Mouse (Mus musculus) forelimb bud, embryonic 11.5 days (tissue): ENCODE data around the gene Scn5a.
A peak's percentile ranks its signal among the peaks of the same experiment; 100 is the strongest.

Experiments
- DNase-seq: peaks from one replicate; pipeline ENCODE4 v3.0.0-alpha.2; 2012; ENCODE audit warnings: low read depth, low spot score

The Scn5a gene

DNA sequence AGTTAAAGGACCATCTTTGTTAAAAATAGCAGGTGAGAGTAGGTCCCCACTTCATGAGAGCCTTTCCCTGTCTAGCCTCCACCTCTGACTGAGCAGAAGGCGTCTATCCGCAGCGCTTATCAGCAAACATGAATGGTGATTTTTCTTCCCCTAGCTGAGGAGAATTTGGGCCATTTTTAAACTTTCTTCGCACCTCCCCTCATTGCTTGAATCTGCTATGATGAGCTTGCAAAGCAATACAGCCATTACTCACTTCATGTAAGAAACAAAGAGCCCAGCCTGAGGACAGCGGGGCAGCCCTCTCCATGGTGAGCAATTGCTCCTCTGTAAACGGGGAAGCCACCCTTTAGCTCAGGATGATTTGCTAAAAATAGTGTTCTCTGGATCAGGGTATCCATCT lies 14.0 kb downstream of the Scn5a start:
- DNase-seq: no peak

- DNase-seq: no peak
These were observed 15.2 kb downstream of the Scn5a start for GRCm38 (mm10) chr9:119563617-119564016.

DNA sequence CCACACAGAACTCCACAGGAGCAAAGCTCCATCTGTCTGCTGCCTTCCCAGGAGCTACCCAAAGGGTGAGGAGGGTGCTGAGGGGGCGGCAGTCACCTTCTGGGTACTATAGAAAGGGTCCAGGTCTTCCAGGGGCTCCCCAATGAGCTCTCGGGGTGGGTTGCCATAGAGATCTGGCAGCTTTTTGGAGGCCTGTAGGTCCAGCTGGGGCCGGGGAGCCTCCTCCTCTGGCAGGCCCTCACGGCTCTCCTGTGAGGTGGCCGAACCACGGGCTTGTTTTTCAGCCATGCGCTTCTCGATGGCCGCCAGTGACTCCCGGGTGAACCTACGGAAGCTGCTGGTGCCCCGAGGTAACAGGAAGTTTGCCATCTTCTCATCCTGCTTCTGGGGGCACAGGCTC lies 16.6 kb downstream of the Scn5a start:
- DNase-seq: no peak

- DNase-seq: no peak
These were observed 17.1 kb downstream of the Scn5a start for GRCm38 (mm10) chr9:119561746-119562145.

DNA sequence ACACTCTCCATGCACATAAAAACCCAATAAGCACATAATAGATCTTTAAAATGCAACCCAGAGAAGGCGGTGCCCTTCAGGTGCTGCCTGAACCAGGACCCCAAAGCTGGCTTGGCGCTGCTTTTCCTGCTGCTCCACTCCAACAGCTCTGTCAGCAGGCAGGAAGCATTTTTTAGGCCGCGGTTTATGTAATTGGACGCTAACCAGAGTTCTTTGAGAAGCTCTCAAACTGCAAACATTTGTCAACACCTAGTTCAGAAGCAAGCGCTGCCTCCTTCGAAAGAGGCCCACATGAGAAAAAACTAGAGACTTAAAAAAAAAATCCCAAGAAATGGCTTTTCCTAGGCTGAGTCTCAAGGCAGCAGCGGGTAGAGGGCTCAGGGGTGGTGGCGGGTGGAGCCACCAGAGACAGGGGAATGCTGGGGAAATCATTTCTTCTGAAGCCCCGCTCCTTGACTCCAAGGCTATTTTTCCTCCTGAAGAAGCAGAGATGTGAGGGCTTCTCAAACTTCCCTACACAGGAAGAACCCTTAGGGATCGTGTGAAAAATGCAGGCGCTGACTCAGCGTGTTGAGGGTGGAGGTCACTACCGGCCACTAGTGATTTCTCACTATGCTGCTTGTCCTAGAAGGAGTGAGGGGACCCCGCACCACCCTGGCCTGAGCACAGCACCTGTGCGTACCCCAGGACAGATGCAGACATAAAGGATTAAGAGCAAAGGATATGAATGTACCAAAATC lies 19.1 kb downstream of the Scn5a start:
- peak; percentile 24 for DNase-seq

GRCm38 (mm10) chr9:119558119-119558854 lies 20.5 kb downstream of the Scn5a start:
- peak; percentile 51 for DNase-seq

GRCm38 (mm10) chr9:119556043-119556442 lies 22.8 kb downstream of the Scn5a start:
- no peak for DNase-seq

DNA sequence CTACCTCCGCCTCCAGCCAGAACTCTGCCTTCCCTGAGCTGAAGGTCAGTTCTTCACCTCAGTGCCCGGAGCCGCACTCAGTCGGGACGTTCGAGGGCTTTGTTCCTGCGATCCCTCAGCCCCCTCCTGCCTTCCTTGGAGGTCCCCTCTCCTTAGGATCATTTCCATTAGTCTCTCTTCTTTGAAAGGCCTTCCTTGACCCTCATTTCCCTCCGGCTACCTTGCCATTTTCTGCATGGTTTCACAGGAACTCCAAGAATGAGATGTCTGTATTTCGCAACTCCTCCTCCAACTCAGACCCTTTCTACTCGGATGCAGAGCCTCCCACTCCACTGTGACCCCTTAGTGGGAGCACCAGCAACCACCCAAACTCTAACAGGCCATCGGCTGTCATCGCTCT lies 31.3 kb downstream of the Scn5a start:
- DNase-seq: no peak

DNA sequence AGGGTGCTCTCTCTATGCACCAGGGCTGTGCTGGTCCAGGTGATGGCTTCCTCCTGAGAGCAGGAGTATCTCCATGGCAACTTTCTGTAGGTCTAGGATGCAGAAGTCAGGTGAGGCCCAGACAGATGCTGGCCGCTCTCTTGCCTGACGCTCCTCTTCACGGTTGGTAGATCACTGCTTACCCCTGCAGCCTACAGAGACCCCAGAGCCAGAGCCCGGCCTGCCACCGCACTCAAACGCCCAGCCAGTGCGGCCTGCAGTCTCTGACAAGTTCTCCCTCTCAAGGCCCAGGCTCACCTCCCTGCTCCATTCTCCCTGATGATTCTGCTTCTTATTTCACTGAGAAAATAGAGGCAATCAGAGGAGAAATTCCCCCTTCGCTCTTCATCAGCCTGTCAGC lies 31.7 kb downstream of the Scn5a start:
- no peak for DNase-seq

- no peak for DNase-seq
These were observed 38.1 kb downstream of the Scn5a start for GRCm38 (mm10) chr9:119540726-119541125.

GRCm38 (mm10) chr9:119537823-119538222 lies 41.0 kb downstream of the Scn5a start:
- no peak for DNase-seq

GRCm38 (mm10) chr9:119531684-119532417 lies 47.0 kb downstream of the Scn5a start:
- no peak for DNase-seq

- DNase-seq: no peak
These were observed 54.3 kb downstream of the Scn5a start for GRCm38 (mm10) chr9:119524511-119524910.

DNA sequence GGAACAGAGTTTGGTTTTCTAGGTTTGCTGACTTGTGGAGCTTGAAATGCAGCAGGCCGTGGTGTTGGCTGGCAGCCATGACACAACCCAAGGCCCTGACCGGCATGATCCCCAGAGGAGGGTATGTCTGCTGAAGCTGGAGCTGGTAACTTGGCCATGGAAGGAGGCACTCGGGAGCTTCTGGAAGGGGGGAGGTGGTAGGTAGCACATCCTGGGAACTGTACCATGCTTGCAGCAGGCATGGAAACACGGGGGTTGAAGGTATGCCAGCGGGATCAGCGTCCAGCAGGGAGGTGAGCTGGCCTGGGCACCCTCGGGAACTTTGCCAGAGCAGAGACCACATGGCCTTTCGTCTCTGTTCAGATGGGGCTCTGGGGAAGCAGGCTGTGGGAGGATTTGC lies 55.5 kb downstream of the Scn5a start:
- no peak for DNase-seq

GRCm38 (mm10) chr9:119519116-119519515 lies 59.7 kb downstream of the Scn5a start:
- no peak for DNase-seq

- DNase-seq: no peak
These were observed 60.6 kb downstream of the Scn5a start for GRCm38 (mm10) chr9:119518177-119518576.

DNA sequence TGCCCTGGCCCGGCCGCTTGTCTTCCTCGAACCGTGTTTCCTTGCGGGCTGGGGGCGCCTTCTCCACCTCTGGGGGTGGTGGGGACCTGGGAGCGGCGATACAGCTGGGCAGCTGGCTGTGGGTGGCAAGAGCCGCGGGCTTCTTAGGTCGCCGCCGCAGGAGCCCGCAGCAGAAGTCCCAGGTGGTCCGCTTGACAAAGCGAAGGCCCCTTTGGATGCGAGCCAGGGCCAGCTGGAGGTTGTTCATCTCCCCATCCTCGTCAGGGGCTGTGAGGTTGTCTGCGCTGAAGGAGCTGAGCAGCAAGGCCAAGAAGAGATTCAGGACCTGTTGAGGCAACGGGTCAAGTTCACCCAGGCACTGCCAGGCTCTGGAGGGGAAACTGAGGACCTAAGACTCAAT lies 61.3 kb downstream of the Scn5a start:
- DNase-seq: no peak

- no peak for DNase-seq
These were observed 62.0 kb downstream of the Scn5a start for GRCm38 (mm10) chr9:119516815-119517214.

- no peak for DNase-seq
These were observed 63.4 kb downstream of the Scn5a start for GRCm38 (mm10) chr9:119515454-119515853.

- no peak for DNase-seq
These were observed 63.8 kb downstream of the Scn5a start for GRCm38 (mm10) chr9:119514986-119515385.

- DNase-seq: no peak
These were observed 65.0 kb downstream of the Scn5a start for GRCm38 (mm10) chr9:119513816-119514215.

DNA sequence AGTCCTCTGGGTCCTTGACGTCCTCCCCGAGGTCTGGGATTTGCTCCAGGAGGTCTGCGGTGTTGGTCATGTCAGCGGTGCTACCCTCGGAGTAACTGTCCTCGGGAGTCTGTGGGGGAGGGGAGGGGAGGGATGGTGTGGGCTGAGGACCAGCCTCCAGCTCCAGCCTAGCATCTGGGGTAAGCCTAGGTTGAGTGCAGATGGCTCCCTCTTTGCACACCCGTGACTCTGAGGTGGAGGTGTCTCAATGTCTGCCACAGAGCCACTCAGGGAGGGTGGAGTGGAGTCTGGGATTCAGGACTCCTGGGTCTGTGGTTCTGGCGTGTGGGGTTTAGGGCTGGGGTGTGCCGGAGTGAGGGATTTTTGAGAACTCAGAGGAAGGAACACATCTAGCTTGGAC lies 65.8 kb downstream of the Scn5a start:
- DNase-seq: no peak

DNA sequence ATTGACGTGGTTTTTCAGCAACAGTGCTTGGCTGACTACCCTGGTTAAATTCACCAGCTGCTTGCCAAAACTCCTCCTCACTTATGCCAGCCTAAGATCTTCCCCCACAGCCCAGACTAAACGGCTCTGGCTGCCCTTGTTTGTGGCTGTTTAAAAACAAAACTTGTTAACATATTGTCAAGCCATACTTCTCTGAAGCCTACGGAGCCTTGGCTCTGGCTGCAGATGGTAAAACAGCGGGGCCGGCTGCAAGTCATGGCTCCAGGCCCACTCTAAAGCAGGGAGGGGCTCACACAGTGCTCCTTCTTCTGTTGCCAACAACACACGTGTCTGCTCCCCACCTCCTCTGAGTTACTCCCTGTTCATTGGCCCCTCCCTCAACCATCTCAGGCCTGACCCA lies 67.9 kb downstream of the Scn5a start:
- DNase-seq: no peak
